Mouse (Mus musculus): Measurements from ENCODE around the gene Fsip1.
"Not testable (repeated sequence)": the region's sequence is repeated elsewhere in the genome, so short reads cannot be mapped to it uniquely, and the experiment has no call there.

Gene Fsip1

GRCm38 (mm10) chr2:118179873-118180585 lies 76.7 kb downstream of the Fsip1 start:
- intact Hi-C loops (cut with DNase I): no loop called here

- intact Hi-C loops (cut with DNase I): no loop called here
Observed at GRCm38 (mm10) chr2:118179472-118179871, 77.3 kb downstream of the Fsip1 start.

GRCm38 (mm10) chr2:118174558-118175383 lies 82.0 kb downstream of the Fsip1 start:
- intact Hi-C loops (cut with DNase I): no loop called here

DNA sequence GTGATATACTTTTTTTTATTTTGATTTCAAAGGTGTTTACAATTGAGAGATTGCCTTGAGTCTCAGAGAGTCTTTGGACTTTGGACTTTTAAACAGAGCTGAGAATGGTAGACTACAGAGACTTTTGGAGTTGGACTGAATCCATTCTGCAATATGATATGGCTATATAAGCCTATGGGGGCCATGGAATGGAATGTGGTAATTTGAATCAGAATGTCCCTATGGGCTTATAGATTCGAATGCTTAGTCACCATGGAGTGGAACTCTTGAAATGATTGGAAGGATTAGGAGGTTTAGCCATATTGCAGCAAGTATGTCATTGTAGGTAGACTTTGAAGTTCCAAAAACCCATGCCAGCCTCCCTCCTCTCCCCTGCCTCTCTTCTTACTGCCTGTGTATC lies 88.5 kb downstream of the Fsip1 start:
- intact Hi-C loops (cut with DNase I): no loop called here

- intact Hi-C loops (cut with DNase I): no loop called here
Observed at GRCm38 (mm10) chr2:118167731-118168130, 89.0 kb downstream of the Fsip1 start.

DNA sequence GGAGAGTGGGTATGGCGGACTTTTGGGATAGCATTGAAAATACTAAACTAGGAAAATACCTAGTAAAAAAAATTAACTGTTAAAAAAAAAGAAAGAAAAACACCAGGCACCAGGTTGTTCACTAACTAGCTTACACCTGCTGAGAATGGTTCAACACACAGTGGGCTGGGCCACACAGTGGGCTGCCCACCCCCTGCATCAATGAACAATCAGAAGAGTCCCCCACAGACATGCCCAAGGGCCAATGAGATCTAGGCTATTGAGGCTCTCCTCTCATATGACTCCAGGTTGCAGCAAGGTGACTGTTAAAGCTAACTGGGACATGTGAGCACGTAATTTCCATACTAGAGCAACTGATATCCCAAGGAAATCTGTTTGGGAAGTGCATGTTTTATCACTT lies 91.1 kb downstream of the Fsip1 start:
- intact Hi-C loops (cut with DNase I): no loop called here

GRCm38 (mm10) chr2:118164137-118164536 lies 92.6 kb downstream of the Fsip1 start:
- intact Hi-C loops (cut with DNase I): no loop called here

DNA sequence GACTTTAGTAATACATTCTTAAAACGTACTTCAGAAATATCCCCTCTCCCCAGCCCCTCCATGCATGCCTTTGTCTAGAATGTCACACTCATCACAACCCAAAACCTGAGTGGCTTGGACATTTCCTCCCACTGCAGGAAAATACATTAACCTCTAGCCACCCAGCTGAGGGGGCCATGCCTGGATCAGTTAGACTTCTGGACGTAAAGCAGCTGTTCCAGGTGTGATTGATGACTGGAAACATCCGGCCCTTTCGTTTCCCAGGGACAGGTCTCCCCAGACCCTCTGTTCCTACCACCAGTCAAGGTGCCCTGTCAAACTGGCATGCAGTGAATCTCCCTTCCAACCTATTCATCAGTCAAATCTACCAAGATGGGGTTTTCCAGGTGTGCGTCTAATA lies 94.3 kb downstream of the Fsip1 start:
- intact Hi-C loops (cut with DNase I): no loop called here

GRCm38 (mm10) chr2:118160991-118161390 lies 95.8 kb downstream of the Fsip1 start:
- intact Hi-C loops (cut with DNase I): no loop called here

- intact Hi-C loops (cut with DNase I): no loop called here
Observed at GRCm38 (mm10) chr2:118160547-118160946, 96.2 kb downstream of the Fsip1 start.

- intact Hi-C loops (cut with DNase I): no loop called here
Observed at GRCm38 (mm10) chr2:118159126-118159525, 97.6 kb downstream of the Fsip1 start.

DNA sequence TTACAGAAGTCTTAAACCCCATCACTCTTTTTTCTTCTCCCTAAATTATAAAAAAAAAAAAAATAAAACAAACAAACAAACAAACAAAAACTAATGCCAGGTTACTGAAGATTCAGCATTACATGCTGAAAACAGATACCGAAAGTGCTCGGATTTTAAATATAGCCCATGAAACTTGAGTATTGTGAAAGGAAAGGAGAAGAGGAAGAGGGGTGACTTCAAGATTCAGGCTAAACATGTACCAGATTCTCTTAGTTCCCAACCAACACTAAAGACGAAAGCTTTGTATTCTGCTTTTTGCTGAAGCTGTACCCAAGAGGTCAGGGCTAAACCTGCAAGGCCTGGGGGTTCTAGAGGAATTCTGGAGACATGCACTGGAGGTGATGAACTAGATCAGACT lies 98.7 kb downstream of the Fsip1 start:
- intact Hi-C loops (cut with DNase I): no loop called here

DNA sequence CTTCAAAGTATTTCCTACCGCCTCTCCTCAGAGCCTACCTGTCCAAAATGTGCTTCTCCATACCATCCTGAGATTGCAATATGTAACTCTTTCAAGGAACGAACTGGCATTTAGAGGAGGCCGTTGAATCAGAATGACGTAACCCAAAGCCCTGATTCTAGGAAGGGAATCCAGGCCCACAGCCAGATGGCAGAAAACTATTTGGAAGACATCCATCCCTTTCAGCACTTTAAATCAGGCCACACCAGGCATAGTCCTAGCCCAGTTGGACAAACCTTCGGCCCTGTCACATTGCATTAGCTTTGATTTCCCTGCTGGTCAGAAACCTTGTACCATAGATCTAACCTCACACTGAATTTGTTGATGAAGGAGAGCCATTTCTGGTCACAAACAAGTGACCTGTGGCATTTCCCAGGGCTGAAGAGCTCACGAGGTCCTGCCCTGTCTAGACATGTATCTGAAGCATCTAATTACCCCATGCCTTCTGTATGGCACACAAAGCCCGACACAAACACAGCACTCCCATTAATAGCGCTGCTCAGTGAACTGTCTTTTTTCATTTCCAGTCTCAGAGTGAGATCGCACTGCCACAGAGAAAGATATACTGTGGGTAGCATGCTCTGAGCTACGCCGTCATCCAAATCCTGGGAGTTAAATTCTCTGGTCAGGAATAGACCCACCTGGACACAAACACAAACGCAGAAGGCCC lies 106.8 kb downstream of the Fsip1 start:
- intact Hi-C loops (cut with DNase I): no loop called here

- intact Hi-C loops (cut with DNase I): no loop called here
Observed at GRCm38 (mm10) chr2:118148321-118149142, 108.2 kb downstream of the Fsip1 start.

- intact Hi-C loops (cut with DNase I): not testable (repeated sequence)
Observed at GRCm38 (mm10) chr2:118147749-118148148, 109.0 kb downstream of the Fsip1 start.

- intact Hi-C loops (cut with DNase I): no loop called here
Observed at GRCm38 (mm10) chr2:118141651-118142050, 115.1 kb downstream of the Fsip1 start.

- intact Hi-C loops (cut with DNase I): no loop called here
Observed at GRCm38 (mm10) chr2:118139261-118139660, 117.5 kb downstream of the Fsip1 start.

GRCm38 (mm10) chr2:118137776-118138175 lies 119.0 kb downstream of the Fsip1 start:
- intact Hi-C loops (cut with DNase I): no loop called here

DNA sequence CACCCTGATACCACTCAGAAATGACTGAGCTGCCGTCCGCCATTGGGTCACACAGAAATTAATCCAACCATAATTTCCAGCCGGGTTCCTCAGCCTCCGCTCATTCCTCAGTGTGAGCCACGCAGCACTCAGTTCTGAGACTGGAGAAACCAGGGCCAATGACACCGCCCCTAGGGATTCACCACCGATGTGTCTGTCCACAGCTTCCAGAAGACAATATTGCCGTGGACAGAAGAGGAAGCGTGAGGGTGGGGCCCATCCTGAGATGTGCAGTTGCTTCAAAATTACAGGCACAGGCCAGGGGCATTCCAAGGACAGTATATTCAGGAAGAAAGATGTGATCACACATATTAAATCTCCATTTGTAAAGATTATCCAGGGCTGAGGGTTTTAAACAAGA lies 119.7 kb downstream of the Fsip1 start:
- intact Hi-C loops (cut with DNase I): no loop called here

DNA sequence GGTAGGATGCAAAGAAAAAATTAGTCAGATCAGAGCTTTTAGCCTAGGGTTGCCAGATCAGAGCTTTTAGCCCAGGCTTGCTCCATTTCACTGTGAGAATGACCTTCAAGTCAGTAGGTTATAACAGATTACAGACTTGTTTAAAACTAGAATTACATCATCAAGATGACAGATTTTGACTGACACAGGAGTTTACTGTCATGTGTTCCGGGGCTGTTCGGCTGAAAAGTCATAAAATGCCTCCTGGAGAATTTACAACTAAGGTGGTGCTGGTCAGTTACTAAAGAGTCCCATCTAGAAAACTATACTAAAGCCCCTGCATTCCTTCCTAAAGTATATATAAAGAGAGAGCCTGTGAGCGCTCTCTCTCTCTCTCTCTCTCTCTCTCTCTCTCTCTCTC lies 128.5 kb downstream of the Fsip1 start:
- intact Hi-C loops (cut with DNase I): no loop called here
